Mouse (Mus musculus) forebrain, embryonic 10.5 days (tissue): ENCODE data around the gene Pidd1. TPM values are rescaled to one million over a fixed set of nuclear protein-coding genes. Genes with fewer than 3 reads are reported as not detected.

Experiments
- DNase-seq: peaks from one replicate; pipeline ENCODE4 v3.0.0-alpha.2; 2017; ENCODE audit warnings: low spot score; ENCODE audit errors: extremely low spot score
- H3K27ac ChIP-seq: fragments of 300-500 bp; sonication (generic); 2 replicates; pipeline ENCODE4 v1.5.1; 2016; ENCODE audit warnings: mild to moderate bottlenecking
- H3K27me3 ChIP-seq: fragments of 300-500 bp; sonication (generic); 2 replicates; pipeline ENCODE4 v1.6.1; 2016; ENCODE audit warnings: mild to moderate bottlenecking; ENCODE audit not compliant: poor library complexity, severe bottlenecking
- H3K36me3 ChIP-seq: fragments of 300-500 bp; sonication (generic); replicated peaks from 2 replicates; pipeline ENCODE4 v1.6.1; 2016; ENCODE audit warnings: mild to moderate bottlenecking, moderate library complexity
- H3K4me1 ChIP-seq: fragments of 300-500 bp; sonication (generic); 2 replicates; pipeline ENCODE4 v1.6.1; 2016
- H3K4me3 ChIP-seq: fragments of 300-500 bp; sonication (generic); 2 replicates; pipeline ENCODE4 v1.5.1; 2016; ENCODE audit warnings: mild to moderate bottlenecking, moderate library complexity
- H3K9me3 ChIP-seq: fragments of 300-500 bp; sonication (generic); 2 replicates; pipeline ENCODE4 v1.6.1; 2016; ENCODE audit warnings: mild to moderate bottlenecking, moderate library complexity
- WGBS: fragments of 180-500 bp; shearing (Covaris S2); methylation state at CpG from one replicate; pipeline ENCODE4 v1.1.7; 2016; 5-methylcytosine and 5-hydroxymethylcytosine counted together
- polyA plus RNA-seq: library from polyadenylated mRNA; unstranded; fragments of >200 nt; fragmentation: Nextera tagmentation; extraction: Ambion mirVana; gene quantifications from 2 replicates; pipeline ENCODE4 v1.2.1, GENCODE M21; 2016

The Pidd1 gene
- polyA plus RNA-seq, 1 experiment from 2014 or later = 26.4 TPM

- WGBS = 84% methylated on average over 5 of the region's 5 CpGs
- Histone ChIP-seq H3K4me1 (peaks cover 70% of the 10 kb centered on the region), H3K27ac (no peak overlapping the region), H3K9me3 (no peaks in the 10 kb centered on the region), H3K4me3 (no peak overlapping the region), H3K36me3 (no peaks in the 10 kb centered on the region), H3K27me3 (peaks cover 53% of the 10 kb centered on the region)
- no peak for DNase-seq
Measured at GRCm38 (mm10) chr7:141478270-141478748, 34.5 kb upstream of the Pidd1 start.

- Histone ChIP-seq H3K4me1 (peaks cover 68% of the 10 kb centered on the region), H3K27me3 (peaks cover 48% of the 10 kb centered on the region)
- WGBS = 83% methylated on average over 4 of the region's 4 CpGs
Measured at GRCm38 (mm10) chr7:141477578-141478269, 33.9 kb upstream of the Pidd1 start.

GRCm38 (mm10) chr7:141476981-141477370 is 33.2 kb upstream of the Pidd1 start:
- peaks cover 62% of the 10 kb centered on the region for H3K4me1 ChIP-seq
- 25% methylated on average over 7 of the region's 7 CpGs for WGBS
- peak overlapping the region; percentile 99 for H3K27ac ChIP-seq
- no peaks in the 10 kb centered on the region for H3K9me3 ChIP-seq
- peaks cover 10% of the 10 kb centered on the region for H3K36me3 ChIP-seq
- peak overlapping the region; percentile 88 for H3K4me3 ChIP-seq
- H3K27me3 ChIP-seq = peaks cover 40% of the 10 kb centered on the region
- DNase-seq = no peak

More at GRCm38 (mm10) chr7:141477578-141478269, 33.9 kb upstream of the Pidd1 start:
- Histone ChIP-seq H3K27ac (peak overlapping the region; percentile 26; the same call in 1 of the 2 replicates), H3K9me3 (no peaks in the 10 kb centered on the region), H3K4me3 (no peak overlapping the region), H3K36me3 (peaks cover 2% of the 10 kb centered on the region)
- DNase-seq = no peak

- peak overlapping the region; percentile 99 for H3K27ac ChIP-seq
- H3K36me3 ChIP-seq = peaks cover 14% of the 10 kb centered on the region
- DNase-seq = peak; percentile 67
- H3K4me1 ChIP-seq = peaks cover 56% of the 10 kb centered on the region
- no peaks in the 10 kb centered on the region for H3K9me3 ChIP-seq
- peaks cover 34% of the 10 kb centered on the region for H3K27me3 ChIP-seq
- H3K4me3 ChIP-seq = peak overlapping the region; percentile 88
- WGBS = 6% methylated on average over 17 of the region's 17 CpGs
Measured at GRCm38 (mm10) chr7:141476226-141476980, 32.6 kb upstream of the Pidd1 start.

GRCm38 (mm10) chr7:141475805-141476158 is 32.0 kb upstream of the Pidd1 start:
- Histone ChIP-seq H3K27me3 (peaks cover 29% of the 10 kb centered on the region), H3K9me3 (no peaks in the 10 kb centered on the region), H3K4me1 (peaks cover 50% of the 10 kb centered on the region), H3K27ac (peak overlapping the region; percentile 99), H3K4me3 (peak overlapping the region; percentile 88), H3K36me3 (peaks cover 20% of the 10 kb centered on the region)
- no peak for DNase-seq
- WGBS = 1% methylated on average over 12 of the region's 12 CpGs

- Histone ChIP-seq H3K27ac (peak within 1 kb of the TSS; percentile 99), H3K4me1 (peaks cover 51% of the 10 kb centered on the region), H3K9me3 (no peaks in the 10 kb centered on the region), H3K36me3 (peaks cover 26% of the 10 kb centered on the region), H3K27me3 (peaks cover 29% of the 10 kb centered on the region), H3K4me3 (peak within 1 kb of the TSS; percentile 88)
- WGBS = under 1% methylated on average over 87 of the region's 87 CpGs
- DNase-seq = peak; percentile 92
Measured at GRCm38 (mm10) chr7:141475011-141475804, 31.4 kb upstream of the Pidd1 start, which contains the start of the genes Polr2l and Tspan4. TSS of gene Polr2l (minus strand) at chr7:141475132. TSS of gene Tspan4 (plus strand) at chr7:141475240.

GRCm38 (mm10) chr7:141474160-141474559 is 30.3 kb upstream of the Pidd1 start:
- peaks cover 62% of the 10 kb centered on the region for H3K4me1 ChIP-seq

GRCm38 (mm10) chr7:141472763-141473162 is 28.9 kb upstream of the Pidd1 start:
- Histone ChIP-seq H3K27me3 (peaks cover 24% of the 10 kb centered on the region), H3K36me3 (peaks cover 41% of the 10 kb centered on the region), H3K9me3 (no peaks in the 10 kb centered on the region), H3K4me1 (peaks cover 70% of the 10 kb centered on the region), H3K27ac (no peak overlapping the region), H3K4me3 (no peak overlapping the region)
- WGBS = 94% methylated on average over 6 of the region's 6 CpGs
- no peak for DNase-seq

More at GRCm38 (mm10) chr7:141474160-141474559, 30.3 kb upstream of the Pidd1 start:
- DNase-seq = no peak
- H3K4me3 ChIP-seq = peak overlapping the region; percentile 88
- H3K27ac ChIP-seq = peak overlapping the region; percentile 99; the same call in 1 of the 2 replicates
- H3K36me3 ChIP-seq = peaks cover 37% of the 10 kb centered on the region
- WGBS = 12% methylated on average over 5 of the region's 5 CpGs
- no peaks in the 10 kb centered on the region for H3K9me3 ChIP-seq
- H3K27me3 ChIP-seq = peaks cover 29% of the 10 kb centered on the region

- H3K27me3 ChIP-seq = peaks cover 18% of the 10 kb centered on the region
- H3K9me3 ChIP-seq = no peaks in the 10 kb centered on the region
- 84% methylated on average over 6 of the region's 6 CpGs for WGBS
- H3K27ac ChIP-seq = no peak overlapping the region
- no peak overlapping the region for H3K4me3 ChIP-seq
- peaks cover 70% of the 10 kb centered on the region for H3K4me1 ChIP-seq
- peaks cover 41% of the 10 kb centered on the region for H3K36me3 ChIP-seq
- no peak for DNase-seq
Measured at GRCm38 (mm10) chr7:141472226-141472625, 28.4 kb upstream of the Pidd1 start.

- no peak for DNase-seq
- Histone ChIP-seq H3K27ac (no peak overlapping the region), H3K9me3 (no peaks in the 10 kb centered on the region), H3K4me1 (peaks cover 68% of the 10 kb centered on the region), H3K27me3 (peaks cover 18% of the 10 kb centered on the region), H3K4me3 (no peak overlapping the region), H3K36me3 (peaks cover 41% of the 10 kb centered on the region)
- 93% methylated on average over 1 of the region's 1 CpGs for WGBS
Measured at GRCm38 (mm10) chr7:141471236-141471635, 27.4 kb upstream of the Pidd1 start.

GRCm38 (mm10) chr7:141470637-141470944 is 26.8 kb upstream of the Pidd1 start:
- Histone ChIP-seq H3K36me3 (peaks cover 41% of the 10 kb centered on the region), H3K9me3 (no peaks in the 10 kb centered on the region), H3K27me3 (peaks cover 18% of the 10 kb centered on the region), H3K27ac (no peak overlapping the region), H3K4me3 (no peak overlapping the region), H3K4me1 (peaks cover 67% of the 10 kb centered on the region)
- whole genome bisulfite sequencing = 95% methylated on average over 10 of the region's 10 CpGs
- no peak for DNase-seq

GRCm38 (mm10) chr7:141469901-141470636 is 26.2 kb upstream of the Pidd1 start:
- Histone ChIP-seq H3K4me1 (peaks cover 69% of the 10 kb centered on the region), H3K27me3 (peaks cover 21% of the 10 kb centered on the region), H3K27ac (no peak overlapping the region; the same call in 1 of the 2 replicates), H3K36me3 (peaks cover 41% of the 10 kb centered on the region), H3K9me3 (no peaks in the 10 kb centered on the region), H3K4me3 (0 out of 2 replicates have a peak overlapping the region, but pooled peaks have one; percentile 77)
- no peak for DNase-seq
- WGBS = 92% methylated on average over 18 of the region's 18 CpGs
